Mouse (Mus musculus) C2C12 (cell line): ENCODE results near the gene Fbxl17.

Experiments
- CTCF ChIP-seq: IDR thresholded peaks from one replicate; pipeline ENCODE4 v1.5.1; 2011; ENCODE audit not compliant: control insufficient read depth, insufficient read depth, insufficient read length
- MYOD1 ChIP-seq: IDR thresholded peaks from one replicate; pipeline ENCODE4 v1.6.1; 2011; ENCODE audit warnings: low read depth; ENCODE audit not compliant: control insufficient read depth, insufficient read length
- USF1 ChIP-seq: IDR thresholded peaks from one replicate; pipeline ENCODE4 v1.6.1; 2011; ENCODE audit warnings: low read depth, mild to moderate bottlenecking, control low read depth, moderate library complexity

- TF ChIP-seq CTCF (no peak), USF1 (no peak), MYOD1 (no peak)
These were observed 380.1 kb downstream of the Fbxl17 start for GRCm38 (mm10) chr17:63119701-63120100.
